Mouse (Mus musculus) cerebellum, postnatal 25 days (tissue): ENCODE measurements around the gene Htr2c.

ENCODE experiments used
- DNase-seq, 2 experiments: peaks; one replicate each; pipeline ENCODE4 v3.0.0; 2021; ENCODE audit warnings: mixed read lengths in 2 of 2

Gene Htr2c

GRCm38 (mm10) chrX:146962258-146962913, at the start of gene Htr2c:
TSS of gene Htr2c (plus strand) at chrX:146962513.
- peak; percentile 11 to 19 for DNase-seq

DNA sequence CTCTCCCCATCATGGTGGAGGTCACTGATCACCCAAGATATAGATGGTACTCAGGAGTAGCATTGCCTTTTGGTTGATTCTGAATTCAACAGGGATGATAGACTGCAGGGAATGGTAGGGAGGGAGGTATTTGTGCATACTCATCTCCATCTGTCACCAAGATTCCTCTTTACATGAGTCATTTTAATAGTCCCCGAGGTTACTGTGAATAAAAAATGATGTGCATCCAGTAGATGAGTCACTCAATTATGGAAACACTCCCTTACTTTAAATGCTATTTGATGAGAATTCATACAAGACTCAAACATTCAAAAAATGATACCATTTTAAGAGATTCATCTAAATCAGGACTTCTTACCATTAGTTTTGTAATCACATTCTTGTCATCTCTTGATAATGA, 34.1 kb upstream of the Htr2c start:
- DNase-seq = no peak

DNA sequence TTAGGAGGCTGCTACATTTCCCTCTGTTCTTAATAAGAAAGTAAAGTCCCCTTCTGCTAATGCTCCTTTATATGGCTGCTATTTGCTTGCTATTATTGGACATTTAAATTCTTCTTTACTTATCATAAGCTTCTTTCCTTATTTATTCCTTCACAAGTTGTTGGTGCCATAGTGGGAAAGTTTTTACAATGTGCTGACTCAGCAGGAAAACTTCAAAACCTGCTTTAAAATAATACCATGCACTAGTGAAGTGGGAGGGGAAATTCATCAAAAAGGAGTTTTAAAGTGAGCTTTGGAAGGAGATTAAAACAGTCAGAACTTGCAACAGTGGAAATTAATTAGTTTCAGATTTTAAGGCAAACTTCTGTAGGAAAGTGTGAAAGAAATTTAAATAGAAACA, 26.0 kb upstream of the Htr2c start:
- DNase-seq = no peak

GRCm38 (mm10) chrX:146946216-146946886, 16.0 kb upstream of the Htr2c start:
- no peak for DNase-seq

- no peak for DNase-seq
These were observed 15.3 kb upstream of the Htr2c start for GRCm38 (mm10) chrX:146946996-146947395.

DNA sequence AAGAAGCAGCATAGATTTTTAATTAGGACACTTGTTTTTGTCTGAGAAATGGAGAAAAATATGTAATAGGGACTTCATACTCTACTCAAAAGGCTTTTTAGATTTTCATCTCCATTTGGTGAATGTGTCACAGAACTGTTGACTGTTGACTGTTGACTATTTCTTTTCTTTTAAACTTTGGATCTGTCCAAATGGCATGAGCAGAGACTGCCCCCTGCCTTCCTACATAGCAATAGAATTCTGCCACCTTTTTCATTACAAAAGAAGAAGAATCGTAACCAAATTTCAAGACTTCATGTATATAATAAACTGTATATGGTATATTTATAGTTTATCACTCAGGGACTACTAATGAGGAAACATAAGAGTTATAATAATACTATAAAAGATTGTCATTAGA, 3.7 kb upstream of the Htr2c start:
- DNase-seq = no peak

DNA sequence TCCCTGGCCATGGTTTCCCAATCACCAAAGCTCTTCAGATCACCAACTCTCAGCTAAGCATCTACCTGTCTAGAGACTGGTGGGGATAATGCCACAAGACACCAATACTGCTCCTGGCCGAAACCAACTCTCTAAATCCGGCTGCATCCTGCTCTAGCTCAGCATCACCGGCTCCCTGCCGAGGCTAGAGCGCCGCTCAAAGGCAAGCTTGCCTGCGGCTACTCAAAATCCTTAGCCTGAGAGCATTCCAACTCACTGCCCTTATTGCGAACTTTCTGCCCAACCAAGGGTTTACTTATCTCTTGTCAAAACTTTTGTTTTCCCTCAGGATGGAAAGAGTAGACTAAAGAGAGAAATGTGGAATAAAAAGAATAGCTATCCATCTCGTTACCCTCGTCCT, 2.4 kb upstream of the Htr2c start:
- DNase-seq = peak; percentile 16 to 48

- peak; percentile 14 to 56 for DNase-seq
These were observed 718 bp downstream of the Htr2c start for GRCm38 (mm10) chrX:146962914-146963547.

- DNase-seq = peak; percentile 11 to 14
These were observed 17.6 kb downstream of the Htr2c start for GRCm38 (mm10) chrX:146979931-146980330.

DNA sequence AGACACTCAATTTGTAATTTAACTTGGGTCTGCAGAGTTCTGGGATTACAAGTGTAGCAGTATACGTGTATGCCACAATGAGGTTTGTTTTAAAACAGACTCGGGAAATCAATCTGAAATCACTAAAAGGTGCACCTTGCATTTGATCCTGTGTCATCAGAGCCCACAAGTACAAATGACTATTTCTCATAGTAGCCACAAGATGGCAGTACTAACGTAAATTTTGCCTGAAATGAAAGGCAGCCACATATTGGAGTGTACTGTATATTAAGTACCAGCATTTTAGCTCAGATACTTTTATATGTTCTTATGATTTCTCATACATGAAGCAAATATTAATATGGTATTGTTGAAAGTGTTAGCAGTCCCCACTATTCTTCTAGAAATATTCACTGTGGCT, 93.4 kb downstream of the Htr2c start:
- DNase-seq = no peak

- no peak for DNase-seq
These were observed 109.3 kb downstream of the Htr2c start for GRCm38 (mm10) chrX:147071622-147072021.

GRCm38 (mm10) chrX:147119155-147119554, 156.8 kb downstream of the Htr2c start:
- DNase-seq = no peak

DNA sequence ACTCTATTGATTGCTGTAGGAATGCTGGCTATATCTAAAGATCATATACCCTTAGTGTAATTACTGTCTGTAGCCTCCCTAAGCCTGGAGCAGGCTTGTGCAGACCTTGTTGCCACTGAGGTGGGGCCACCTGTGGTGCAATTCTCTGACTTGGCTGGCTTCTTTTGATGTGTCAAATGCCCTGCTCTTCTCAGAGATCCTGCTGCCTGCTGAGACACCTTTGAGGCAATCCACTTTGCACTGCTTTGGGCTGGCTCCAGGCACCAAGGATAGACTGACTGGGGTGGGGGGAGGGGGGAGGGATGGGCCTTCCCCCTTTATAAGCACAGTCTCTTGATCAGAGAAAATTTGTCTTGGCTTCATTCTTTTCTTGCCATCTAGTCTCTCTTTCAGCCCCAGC, 252.9 kb downstream of the Htr2c start:
- no peak for DNase-seq

GRCm38 (mm10) chrX:147217382-147218013, 255.2 kb downstream of the Htr2c start:
- no peak for DNase-seq

GRCm38 (mm10) chrX:147238806-147239542, 276.7 kb downstream of the Htr2c start:
- DNase-seq = no peak
